Mouse (Mus musculus): Measurements from ENCODE around the gene Sspn. TPM values are rescaled to one million over a fixed set of nuclear protein-coding genes. Genes with fewer than 3 reads are reported as not detected.
A peak's percentile ranks its signal among the peaks of the same experiment; 100 is the strongest.

Gene Sspn
- 7.4 and 8.2 TPM in 2 replicates for polyA plus RNA-seq (2014; fragmentation: Nextera tagmentation; extraction: Ambion mirVana)

DNA sequence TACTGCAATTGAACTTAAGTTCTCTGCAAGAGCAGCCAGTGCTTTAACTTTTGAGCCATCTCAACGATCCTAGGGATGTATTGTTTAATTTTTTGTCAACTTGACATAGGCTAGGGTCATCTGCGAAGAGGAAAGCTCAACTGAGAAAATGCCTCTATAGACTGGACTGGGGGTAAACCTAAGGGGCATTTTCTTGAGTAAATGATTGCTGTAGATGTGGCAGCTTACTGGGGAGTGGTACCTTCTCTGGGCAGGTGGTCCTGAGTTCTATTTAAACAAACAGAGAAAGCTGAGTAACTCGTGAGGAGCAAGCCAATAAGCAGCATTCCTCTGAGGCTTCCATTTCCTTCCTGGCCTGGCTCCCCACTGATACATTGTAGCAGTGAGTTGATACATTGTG, at the start of gene Sspn:
Gene Sspn (plus strand): TSS at position 301 of the 400 bp plus-strand sequence.
- Histone ChIP-seq H3K4me3 (ENCODE audit: low read depth, low read length) (no peak within 1 kb of the TSS), H3K9ac (no peak within 1 kb of the TSS), H3K9me3 (ENCODE audit: low read depth, low read length) (no peaks in the 10 kb centered on the region), H3K4me1 (ENCODE audit: insufficient read depth) (peaks cover 3% of the 10 kb centered on the region; the same call in 1 of the 2 replicates), H3K4me2 (no peak within 1 kb of the TSS), H3K36me3 (ENCODE audit: insufficient read depth) (no peaks in the 10 kb centered on the region), H3K27me3 (ENCODE audit: insufficient read depth, low read length) (no peaks in the 10 kb centered on the region), H3K27ac (ENCODE audit: low read depth) (no peak within 1 kb of the TSS)
- no peak for TF ChIP-seq CTCF (IDR thresholded peaks at IDR 0.05; ENCODE audit: low read depth)
- DNase-seq, result no peak
- whole genome bisulfite sequencing, result 54% methylated on average over 3 of the region's 3 CpGs
- no peak for ATAC-seq (ENCODE audit: insufficient read depth)

- no peak for DNase-seq
- no peaks in the 10 kb centered on the region for H3K36me3 ChIP-seq (ENCODE audit: insufficient read depth)
- H3K27me3 ChIP-seq (ENCODE audit: insufficient read depth, low read length), result no peaks in the 10 kb centered on the region
- ATAC-seq (ENCODE audit: insufficient read depth), result no peak
- no peak overlapping the region for H3K4me3 ChIP-seq (ENCODE audit: low read depth, low read length)
- no peak for TF ChIP-seq CTCF (IDR thresholded peaks at IDR 0.05; ENCODE audit: low read depth)
- 45% methylated on average over 1 of the region's 1 CpGs for WGBS
- no peaks in the 10 kb centered on the region for H3K4me1 ChIP-seq (ENCODE audit: insufficient read depth)
- no peak overlapping the region for H3K4me2 ChIP-seq
- no peak overlapping the region for H3K27ac ChIP-seq (ENCODE audit: low read depth)
- no peak overlapping the region for H3K9ac ChIP-seq
- H3K9me3 ChIP-seq (ENCODE audit: low read depth, low read length), result no peaks in the 10 kb centered on the region
These were observed 48.4 kb upstream of the Sspn start for GRCm38 (mm10) chr6:145883010-145883409.

GRCm38 (mm10) chr6:145883668-145884067, 47.8 kb upstream of the Sspn start:
- H3K4me3 ChIP-seq (ENCODE audit: low read depth, low read length), result no peak overlapping the region
- no peak overlapping the region for H3K4me2 ChIP-seq
- H3K27me3 ChIP-seq (ENCODE audit: insufficient read depth, low read length), result no peaks in the 10 kb centered on the region
- H3K4me1 ChIP-seq (ENCODE audit: insufficient read depth), result no peaks in the 10 kb centered on the region
- H3K9ac ChIP-seq, result no peak overlapping the region
- no peaks in the 10 kb centered on the region for H3K36me3 ChIP-seq (ENCODE audit: insufficient read depth)
- 67% methylated on average over 4 of the region's 4 CpGs for WGBS
- H3K27ac ChIP-seq (ENCODE audit: low read depth), result no peak overlapping the region
- ATAC-seq (ENCODE audit: insufficient read depth), result no peak
- no peak for TF ChIP-seq CTCF (IDR thresholded peaks at IDR 0.05; ENCODE audit: low read depth)
- no peak for DNase-seq
- no peaks in the 10 kb centered on the region for H3K9me3 ChIP-seq (ENCODE audit: low read depth, low read length)

GRCm38 (mm10) chr6:145885069-145885468, 46.4 kb upstream of the Sspn start:
- no peaks in the 10 kb centered on the region for H3K9me3 ChIP-seq (ENCODE audit: low read depth, low read length)
- H3K36me3 ChIP-seq (ENCODE audit: insufficient read depth), result no peaks in the 10 kb centered on the region
- 71% methylated on average over 4 of the region's 4 CpGs for WGBS
- no peak overlapping the region for H3K4me3 ChIP-seq (ENCODE audit: low read depth, low read length)
- no peak overlapping the region for H3K9ac ChIP-seq
- no peak overlapping the region for H3K27ac ChIP-seq (ENCODE audit: low read depth)
- ATAC-seq (ENCODE audit: insufficient read depth) (no peak), DNase-seq (no peak)
- TF ChIP-seq CTCF (IDR thresholded peaks at IDR 0.05; ENCODE audit: low read depth), result no peak
- no peaks in the 10 kb centered on the region for H3K27me3 ChIP-seq (ENCODE audit: insufficient read depth, low read length)
- H3K4me1 ChIP-seq (ENCODE audit: insufficient read depth), result no peaks in the 10 kb centered on the region
- H3K4me2 ChIP-seq, result no peak overlapping the region

- no peak overlapping the region for H3K9ac ChIP-seq
- H3K27me3 ChIP-seq (ENCODE audit: insufficient read depth, low read length), result no peaks in the 10 kb centered on the region
- DNase-seq, result peak; percentile 38
- H3K4me2 ChIP-seq, result no peak overlapping the region
- no peaks in the 10 kb centered on the region for H3K9me3 ChIP-seq (ENCODE audit: low read depth, low read length)
- no peaks in the 10 kb centered on the region for H3K36me3 ChIP-seq (ENCODE audit: insufficient read depth)
- H3K27ac ChIP-seq (ENCODE audit: low read depth), result no peak overlapping the region
- ATAC-seq (ENCODE audit: insufficient read depth), result no peak
- no peak for TF ChIP-seq CTCF (IDR thresholded peaks at IDR 0.05; ENCODE audit: low read depth)
- H3K4me3 ChIP-seq (ENCODE audit: low read depth, low read length), result no peak overlapping the region
- WGBS, result 50% methylated on average over 8 of the region's 8 CpGs
- no peaks in the 10 kb centered on the region for H3K4me1 ChIP-seq (ENCODE audit: insufficient read depth)
These were observed 45.2 kb upstream of the Sspn start for GRCm38 (mm10) chr6:145886277-145886676.

DNA sequence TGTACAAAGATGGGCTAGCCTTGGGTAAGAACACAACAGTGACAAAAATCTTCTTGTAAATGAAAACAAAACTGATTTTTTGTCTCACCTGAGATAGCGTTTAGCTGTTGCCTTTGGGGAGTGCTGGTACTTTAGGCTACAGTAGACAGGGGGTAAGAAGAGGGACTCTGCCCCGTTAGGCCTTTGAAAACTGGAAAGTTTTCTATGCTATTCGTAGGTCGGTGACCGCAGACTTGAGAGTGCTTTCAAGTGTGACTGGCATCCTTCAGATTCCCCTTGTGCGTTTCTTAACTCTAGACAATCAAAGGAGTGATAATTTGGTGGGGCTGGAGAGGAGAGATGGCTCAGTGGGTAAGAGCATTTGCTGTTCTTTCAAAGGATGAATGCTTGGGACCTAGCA, 43.7 kb upstream of the Sspn start:
- Histone ChIP-seq H3K36me3 (ENCODE audit: insufficient read depth) (no peaks in the 10 kb centered on the region), H3K27ac (ENCODE audit: low read depth) (no peak overlapping the region), H3K4me2 (no peak overlapping the region), H3K9ac (no peak overlapping the region), H3K27me3 (ENCODE audit: insufficient read depth, low read length) (no peaks in the 10 kb centered on the region), H3K4me3 (ENCODE audit: low read depth, low read length) (no peak overlapping the region), H3K4me1 (ENCODE audit: insufficient read depth) (no peaks in the 10 kb centered on the region), H3K9me3 (ENCODE audit: low read depth, low read length) (no peaks in the 10 kb centered on the region)
- ATAC-seq (ENCODE audit: insufficient read depth) (no peak), DNase-seq (no peak)
- WGBS, result 65% methylated on average over 6 of the region's 6 CpGs
- TF ChIP-seq CTCF (IDR thresholded peaks at IDR 0.05; ENCODE audit: low read depth), result no peak

GRCm38 (mm10) chr6:145891951-145892350, 39.5 kb upstream of the Sspn start:
- H3K4me3 ChIP-seq (ENCODE audit: low read depth, low read length), result no peak overlapping the region
- DNase-seq (peak; percentile 17), ATAC-seq (ENCODE audit: insufficient read depth) (no peak)
- H3K27ac ChIP-seq (ENCODE audit: low read depth), result no peak overlapping the region
- 50% methylated on average over 11 of the region's 11 CpGs for WGBS
- no peaks in the 10 kb centered on the region for H3K9me3 ChIP-seq (ENCODE audit: low read depth, low read length)
- H3K4me1 ChIP-seq (ENCODE audit: insufficient read depth), result no peaks in the 10 kb centered on the region
- H3K9ac ChIP-seq, result no peak overlapping the region
- no peaks in the 10 kb centered on the region for H3K36me3 ChIP-seq (ENCODE audit: insufficient read depth)
- H3K27me3 ChIP-seq (ENCODE audit: insufficient read depth, low read length), result no peaks in the 10 kb centered on the region
- TF ChIP-seq CTCF (IDR thresholded peaks at IDR 0.05; ENCODE audit: low read depth), result no peak
- no peak overlapping the region for H3K4me2 ChIP-seq

All from lung, embryonic 14.5 days (tissue).